ENCODE assay signal across 8 mouse cellular contexts in the genomic region with DNA sequence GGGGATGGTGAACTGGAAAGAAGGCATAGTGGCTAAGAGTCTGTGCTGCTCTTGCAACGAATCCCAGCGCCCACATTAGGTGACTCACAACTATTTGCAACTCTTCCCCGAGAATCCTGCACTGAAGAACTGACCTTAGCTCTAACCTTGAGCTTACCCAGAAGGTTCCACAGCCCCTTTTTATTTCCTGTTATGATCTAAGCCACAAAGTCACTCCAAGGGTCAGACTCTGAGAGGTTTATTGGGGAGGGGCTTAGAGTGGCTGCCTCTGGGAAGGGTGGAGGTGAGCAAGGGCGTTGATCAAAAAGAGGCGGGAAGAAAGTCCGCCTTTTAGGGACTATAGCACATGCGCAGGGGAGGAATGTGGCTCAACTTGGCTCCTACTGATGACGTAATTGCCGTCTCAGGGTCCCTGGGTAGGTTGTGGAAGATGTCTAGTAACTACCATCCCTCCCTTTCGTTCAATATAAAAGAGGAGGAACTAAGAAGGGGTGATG. TPM values are rescaled to one million over a fixed set of nuclear protein-coding genes. Genes with fewer than 3 reads are reported as not detected.
A peak's percentile ranks its signal among the peaks of the same experiment; 100 is the strongest.
DNase-seq lines count a peak whose midpoint lies in the region; ATAC-seq and TF ChIP-seq lines count a peak whose summit lies in the region.

No protein-coding gene starts in this region.

- no peak for ATAC-seq in hindbrain, embryonic 13.5 days (ENCODE audit: low FRiP score)

- peak overlapping the region; percentile 39 for H3K27ac ChIP-seq in thymus, adult 2 months (ENCODE audit: control insufficient read depth, insufficient read depth, low read length)
- H3K27ac ChIP-seq in hindbrain, embryonic 13.5 days = peak overlapping the region; percentile 87

- TF ChIP-seq CTCF in thymus, adult 2 months (IDR thresholded peaks at IDR 0.05; ENCODE audit: borderline replicate concordance, control insufficient read depth, extremely low read depth, insufficient read depth, low read length, poor library complexity) = no peak

- no peak overlapping the region for H3K4me3 ChIP-seq in thymus, adult 2 months (ENCODE audit: control insufficient read depth, insufficient read depth, low read length)
- peak overlapping the region; percentile 86 for H3K4me3 ChIP-seq in hindbrain, embryonic 13.5 days

- 62% methylated on average over 10 of the region's 10 CpGs for WGBS in thymus, adult 2 months
- WGBS in hindbrain, embryonic 13.5 days = 58% methylated on average over 10 of the region's 10 CpGs

- H3K9me3 ChIP-seq in hindbrain, embryonic 13.5 days = no peaks in the 10 kb centered on the region

- peaks cover 4% of the 10 kb centered on the region; the same call in 1 of the 2 replicates for H3K36me3 ChIP-seq in thymus, adult 2 months (ENCODE audit: control insufficient read depth, insufficient read depth, low read length)
- peaks cover 6% of the 10 kb centered on the region for H3K36me3 ChIP-seq in hindbrain, embryonic 13.5 days

- no peak for TF ChIP-seq POLR2A in thymus, adult 2 months (IDR thresholded peaks at IDR 0.05; ENCODE audit: control insufficient read depth, extremely low read depth, insufficient read depth, low read length, poor library complexity)

- H3K4me2 ChIP-seq in hindbrain, embryonic 13.5 days = peak overlapping the region; percentile 99

- H3K4me1 ChIP-seq in thymus, adult 2 months (replicated peaks; ENCODE audit: control insufficient read depth, insufficient read depth, low read length) = peaks cover 18% of the 10 kb centered on the region
- H3K4me1 ChIP-seq in hindbrain, embryonic 13.5 days (replicated peaks) = peaks cover 29% of the 10 kb centered on the region

- no peaks in the 10 kb centered on the region for H3K27me3 ChIP-seq in thymus, adult 2 months (ENCODE audit: control insufficient read depth, insufficient read depth, low read length)
- no peaks in the 10 kb centered on the region for H3K27me3 ChIP-seq in hindbrain, embryonic 13.5 days

- peak; percentile 24 for DNase-seq in cerebellum, adult 11-12 months
- DNase-seq in cerebellum, postnatal 14 days = no peak
- no peak for DNase-seq in thymus, adult 2 months
- DNase-seq in thymus, postnatal 0 days (ENCODE audit: low spot score) = no peak
- DNase-seq in lung, postnatal 25 days (ENCODE audit: low spot score) = peak; percentile 14
- no peak for DNase-seq in urinary bladder, postnatal 4 days (ENCODE audit: low spot score in 2 of 2)
- DNase-seq in frontal cortex, postnatal 25 days (ENCODE audit: low spot score in 2 of 2) = no peak

- peak overlapping the region; percentile 94 for H3K9ac ChIP-seq in hindbrain, embryonic 13.5 days

RNA-seq across cellular contexts. Expression of a gene that starts 0.5 kb away (rescaled TPM):
- 63.1 and 71.5 TPM in 2 replicates for polyA plus RNA-seq in thymus, adult 2 months (2012; rRNA removed)
- polyA plus RNA-seq in thymus, postnatal 0 days (2015; fragmentation: Nextera tagmentation; extraction: Ambion mirVana) = 33.8 and 35.0 TPM in 2 replicates
- 28.7 and 30.2 TPM in 2 replicates for polyA plus RNA-seq in hindbrain, embryonic 13.5 days (2015; fragmentation: Nextera tagmentation; extraction: Ambion mirVana)

Comparison
In these comparisons a context has a peak if more than half of its experiments do, and no peak if none do; other contexts are left out.
1. DNase-seq: peak in cerebellum, adult 11-12 months (single experiment) and lung, postnatal 25 days (single experiment); none in cerebellum, postnatal 14 days (0 of 2), thymus, adult 2 months (single experiment), thymus, postnatal 0 days (single experiment), urinary bladder, postnatal 4 days (0 of 2) and frontal cortex, postnatal 25 days (0 of 2).